Mouse (Mus musculus) frontal cortex, postnatal 36 days (tissue): Measurements from ENCODE around the gene Afg3l1.
"Not testable (repeated sequence)": the region's sequence is repeated elsewhere in the genome, so short reads cannot be mapped to it uniquely, and the experiment has no call there.

ENCODE experiments used
- DNase-seq, 2 experiments: peaks; one replicate each; pipeline ENCODE4 v3.0.0; 2022; ENCODE audit warnings: low spot score in 2 of 2

The Afg3l1 gene

DNA sequence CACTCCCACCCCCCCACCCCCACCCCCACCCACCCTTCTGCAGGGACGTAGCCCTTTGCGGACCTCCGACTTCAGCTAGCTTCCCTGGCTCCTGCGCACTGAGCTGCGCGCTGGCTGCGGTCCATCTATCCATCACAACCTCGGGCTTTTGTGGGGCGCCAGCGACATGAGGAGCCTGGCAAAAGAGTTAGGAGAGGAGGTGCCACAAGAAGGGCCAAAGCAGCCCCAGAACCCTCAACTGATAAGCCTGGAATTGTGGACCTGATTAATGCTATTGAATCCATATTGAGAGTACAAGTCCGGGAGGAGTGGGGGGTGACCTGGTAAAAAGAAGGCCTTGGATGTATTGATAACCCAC lies 37.8 kb downstream of the Afg3l1 start:
- no peak for DNase-seq

DNA sequence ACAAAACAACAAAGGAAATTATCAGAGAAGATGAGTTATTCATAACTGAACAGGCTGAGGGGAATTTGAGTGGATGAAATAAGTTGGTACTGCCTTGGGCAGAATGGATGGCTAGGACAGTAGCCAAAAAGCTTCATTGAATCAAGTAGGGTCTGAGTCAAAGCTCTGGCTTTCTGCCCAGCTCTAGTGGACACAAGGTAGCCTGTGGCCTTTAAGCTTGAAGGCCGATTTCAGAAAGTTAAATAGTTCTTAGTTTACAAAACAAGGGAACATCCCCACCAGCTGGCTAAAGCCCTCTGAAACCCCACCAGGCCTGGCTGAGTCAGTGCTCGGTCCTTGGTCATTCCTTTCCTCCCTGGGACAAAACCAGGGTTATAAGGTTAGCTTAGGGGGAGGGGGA lies 38.9 kb downstream of the Afg3l1 start:
- no peak for DNase-seq

DNA sequence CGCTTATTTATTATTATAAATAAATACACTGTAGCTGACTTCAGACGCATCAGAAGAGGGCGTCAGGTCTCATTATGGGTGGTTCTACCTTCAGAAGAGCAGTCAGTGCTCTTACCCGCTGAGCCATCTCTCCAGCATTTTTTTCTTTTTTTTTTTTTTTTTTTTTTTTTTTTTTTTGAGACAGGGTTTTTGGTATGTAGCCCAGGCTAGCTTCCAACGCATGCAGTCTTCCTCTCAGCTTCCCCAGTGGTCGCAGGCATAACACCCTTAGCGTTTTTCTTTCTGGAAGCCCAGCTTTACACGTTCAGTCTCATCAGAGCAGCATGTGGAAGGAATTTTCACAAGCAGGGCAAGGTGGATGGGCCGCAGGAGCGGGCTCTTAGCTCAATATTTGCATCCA lies 40.5 kb downstream of the Afg3l1 start:
- DNase-seq, result no peak

DNA sequence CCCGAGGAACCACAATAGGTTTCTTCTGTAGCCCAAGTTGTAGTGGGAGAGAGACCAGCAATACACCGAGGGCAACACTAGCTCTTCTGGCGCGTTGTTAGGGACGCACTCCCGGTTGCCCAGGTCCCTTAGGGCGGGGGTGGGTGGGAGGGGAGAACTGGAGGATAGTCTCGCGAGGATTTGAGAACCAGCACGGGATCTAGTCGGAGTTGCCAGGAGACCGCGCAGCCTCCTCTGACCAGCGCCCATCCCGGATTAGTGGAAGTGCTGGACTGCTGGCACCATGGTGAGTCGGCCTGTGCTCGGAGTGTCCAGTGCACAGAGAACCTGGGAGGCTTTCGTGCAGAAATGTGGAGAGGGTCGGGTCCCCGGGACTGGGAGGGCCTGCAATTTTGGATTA lies 41.0 kb downstream of the Afg3l1 start, which contains the start of gene Gas8:
TSS of gene Gas8 (plus strand) at position 168 of the 400 bp plus-strand sequence.
- peak; percentile 80 to 90 for DNase-seq

DNA sequence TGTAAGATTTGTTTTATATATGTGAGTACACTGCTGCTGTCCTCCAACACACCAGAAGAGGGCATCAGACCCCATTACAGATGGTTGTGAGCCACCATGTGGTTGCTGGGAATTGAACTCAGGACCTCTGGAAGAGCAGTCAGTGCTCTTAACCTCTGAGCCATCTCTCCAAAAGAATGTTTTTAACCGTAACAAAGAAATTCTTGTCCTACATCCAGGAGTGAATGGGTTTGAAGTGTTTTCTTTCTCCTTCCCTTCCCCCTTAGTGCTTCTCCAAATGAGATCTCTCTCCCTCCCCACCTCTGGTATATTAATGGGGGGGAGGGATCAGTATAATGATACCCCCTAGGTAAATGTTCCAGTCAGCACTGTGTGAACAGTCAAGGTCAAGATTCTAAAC lies 42.3 kb downstream of the Afg3l1 start:
- DNase-seq, result not testable (repeated sequence)

DNA sequence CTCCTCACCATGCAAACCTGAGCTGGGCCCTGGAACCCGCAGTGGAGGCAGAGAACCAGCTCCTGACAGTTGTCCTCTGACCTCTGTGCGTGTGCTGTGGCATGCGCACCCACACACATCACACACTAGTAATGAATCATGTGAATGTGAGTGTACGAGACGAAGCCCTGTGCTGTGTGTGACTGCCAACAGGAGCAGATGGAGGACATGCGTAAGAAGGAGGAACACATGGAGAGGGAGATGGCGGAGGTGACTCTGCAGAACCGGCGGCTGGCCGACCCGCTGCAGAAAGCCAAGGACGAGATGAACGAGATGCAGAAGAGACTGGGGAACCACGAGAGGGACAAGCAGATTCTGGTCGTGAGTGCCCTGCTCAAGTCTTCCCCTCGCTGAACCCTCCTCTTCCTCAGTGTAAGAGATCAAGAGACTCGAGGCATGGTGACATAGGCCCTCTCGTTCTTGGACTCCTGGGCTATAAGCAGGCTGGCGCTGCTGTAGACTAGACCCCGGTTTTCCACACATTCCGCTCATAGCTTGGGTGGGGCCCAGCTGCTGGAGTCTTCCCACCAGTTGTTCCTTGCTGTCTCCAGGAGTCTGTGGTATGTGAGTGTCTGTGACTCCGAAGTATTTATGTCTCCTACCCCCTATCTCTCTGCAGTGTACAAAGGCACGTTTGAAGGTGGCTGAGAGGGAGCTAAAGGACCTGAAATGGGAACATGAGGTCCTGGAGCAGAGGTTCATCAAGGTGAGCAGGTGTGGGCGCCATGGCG lies 50.2 kb downstream of the Afg3l1 start:
- peak; percentile 43 to 45 for DNase-seq

DNA sequence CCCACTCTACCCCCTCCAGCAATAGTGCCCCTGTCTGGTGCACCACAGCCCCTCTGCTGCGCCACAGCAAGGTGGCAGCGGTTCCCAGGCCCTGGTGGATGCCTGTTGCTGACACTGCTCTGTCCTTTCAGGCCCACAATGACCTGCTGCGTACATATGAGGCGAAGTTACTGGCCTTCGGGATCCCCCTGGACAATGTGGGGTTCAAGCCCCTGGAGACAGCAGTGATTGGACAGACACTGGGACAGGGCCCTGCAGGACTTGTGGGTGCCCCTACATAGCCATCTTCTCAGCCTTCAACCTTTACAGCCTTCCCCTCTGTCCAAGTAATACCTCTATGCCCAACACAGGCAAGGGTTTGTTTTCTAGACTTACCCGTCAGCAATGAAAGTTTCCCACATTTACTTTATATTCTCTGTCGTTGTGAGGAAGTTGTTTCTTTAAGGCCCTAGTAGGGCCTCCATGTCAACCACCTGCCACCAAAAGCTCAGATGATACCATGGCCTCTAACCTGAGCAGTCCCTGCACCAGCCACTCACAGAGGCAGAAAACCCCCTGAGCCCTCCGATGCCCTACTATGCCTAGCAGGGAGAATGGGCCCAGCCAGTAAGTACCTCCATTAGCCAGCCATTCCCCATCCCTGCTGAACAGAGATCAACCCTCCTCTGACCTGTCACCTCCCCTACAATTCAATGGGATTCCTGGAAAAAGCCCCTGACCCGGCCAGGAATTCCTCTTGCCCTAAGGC lies 58.7 kb downstream of the Afg3l1 start:
- no peak for DNase-seq

DNA sequence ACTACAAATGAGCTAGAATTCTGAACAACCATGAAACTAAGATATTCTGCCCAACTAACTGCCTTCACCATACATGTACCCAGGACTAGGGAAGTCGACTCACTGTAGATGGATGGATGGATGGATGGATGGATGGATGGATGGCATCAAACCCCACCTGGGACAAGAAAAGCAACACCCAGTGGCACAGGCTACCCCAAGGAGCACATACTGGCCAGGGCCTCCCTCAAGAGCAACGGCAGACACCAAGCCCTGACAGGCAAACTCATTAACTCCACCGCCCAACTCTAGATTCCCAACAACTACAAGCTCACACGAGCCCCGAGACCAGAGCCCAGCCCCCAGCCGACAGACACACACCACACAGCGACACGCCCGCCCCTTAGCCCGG lies 59.3 kb downstream of the Afg3l1 start:
- no peak for DNase-seq

DNA sequence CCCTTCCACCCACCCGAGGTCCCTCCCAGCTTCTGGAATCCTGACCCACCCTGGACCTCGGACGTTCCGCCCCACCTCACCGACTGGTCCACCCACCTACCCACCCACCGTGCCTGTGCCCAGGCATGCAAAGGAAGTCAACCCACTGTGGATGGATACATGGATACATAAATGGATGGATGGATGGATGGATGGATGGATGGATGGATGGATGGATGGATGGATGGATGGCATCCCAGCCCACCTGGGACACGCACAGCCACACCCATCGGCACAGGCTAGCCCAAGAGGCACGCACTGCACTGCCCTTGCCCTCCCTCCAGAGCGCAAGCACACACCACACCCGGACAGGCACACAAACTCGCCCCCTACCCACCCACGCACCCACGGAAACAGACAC lies 59.9 kb downstream of the Afg3l1 start:
- DNase-seq, result not testable (repeated sequence)
